In the genomic region with DNA sequence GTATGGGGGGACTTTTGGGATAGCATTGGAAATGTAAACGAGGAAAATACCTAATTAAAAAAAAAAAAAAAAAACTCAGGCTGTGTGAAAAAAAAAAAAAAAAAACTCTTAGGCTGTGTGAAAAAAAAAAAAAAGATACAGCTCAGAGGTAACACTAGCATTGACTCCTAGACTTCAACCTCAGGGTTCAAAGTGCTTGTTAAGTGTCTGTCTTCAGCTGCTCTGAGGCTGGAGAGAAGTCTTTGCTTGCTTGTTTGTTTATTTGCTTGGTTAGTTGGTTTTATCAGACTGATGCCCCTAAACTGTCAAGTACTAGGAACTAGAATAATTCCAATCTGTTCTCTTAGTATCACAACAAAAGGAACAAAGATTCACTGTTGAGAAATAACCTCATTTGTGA, we compare ENCODE assay signal across 20 mouse cellular contexts.
DNase-seq lines count a peak whose midpoint lies in the region; ATAC-seq and TF ChIP-seq lines count a peak whose summit lies in the region.
"Had no signal": no experiment of that assay in that cellular context is flagged by ENCODE, and none has a peak within 500 bp of the region (broad histone marks: within the 10 kb centered on the region; RNA-seq: fewer than 3 reads in every experiment).

No protein-coding gene starts in this region.

- H3K27me3 ChIP-seq in liver, adult 2 months (ENCODE audit: control insufficient read depth, insufficient read depth, low read length) = no peaks in the 10 kb centered on the region
- no peaks in the 10 kb centered on the region for H3K27me3 ChIP-seq in liver, embryonic 12.5 days (replicated peaks)
- H3K27me3 ChIP-seq: embryonic facial prominence, embryonic 12.5 days; forebrain, embryonic 13.5 days; forebrain, embryonic 15.5 days; Patski had no signal

- H3K79me2 ChIP-seq in liver, adult 2 months (ENCODE audit: control insufficient read depth, insufficient read depth, low read length) = no peaks in the 10 kb centered on the region

- no peak overlapping the region for H3K4me3 ChIP-seq in liver, adult 2 months (ENCODE audit: insufficient read depth, low read depth, low read length)
- H3K4me3 ChIP-seq in liver, embryonic 12.5 days = no peak overlapping the region
- H3K4me3 ChIP-seq: embryonic facial prominence, embryonic 10.5 days; embryonic facial prominence, embryonic 12.5 days; forebrain, embryonic 13.5 days; forebrain, embryonic 15.5 days had no signal

- TF ChIP-seq POLR2A in liver, adult 2 months (IDR thresholded peaks at IDR 0.05; ENCODE audit: extremely low read depth, insufficient read depth, low read length) = no peak

- H3K36me3 ChIP-seq in liver, adult 2 months (ENCODE audit: control insufficient read depth, insufficient read depth, low read length) = no peaks in the 10 kb centered on the region
- no peaks in the 10 kb centered on the region for H3K36me3 ChIP-seq in liver, embryonic 12.5 days
- H3K36me3 ChIP-seq: embryonic facial prominence, embryonic 10.5 days; embryonic facial prominence, embryonic 12.5 days; forebrain, embryonic 15.5 days had no signal

- H3K9ac ChIP-seq in liver, adult 2 months (ENCODE audit: low read depth, low read length) = no peak overlapping the region
- H3K9ac ChIP-seq in liver, embryonic 12.5 days = no peak overlapping the region
- H3K9ac ChIP-seq: embryonic facial prominence, embryonic 12.5 days; forebrain, embryonic 13.5 days; forebrain, embryonic 15.5 days had no signal

- no peaks in the 10 kb centered on the region for H3K9me3 ChIP-seq in liver, embryonic 12.5 days (replicated peaks)
- H3K9me3 ChIP-seq: embryonic facial prominence, embryonic 10.5 days; embryonic facial prominence, embryonic 12.5 days; forebrain, embryonic 13.5 days; forebrain, embryonic 15.5 days had no signal

- H3K4me2 ChIP-seq in liver, embryonic 12.5 days = no peak overlapping the region
- H3K4me2 ChIP-seq: embryonic facial prominence, embryonic 12.5 days; forebrain, embryonic 13.5 days; forebrain, embryonic 15.5 days had no signal

- peak; percentile 59 for DNase-seq in kidney, adult 9 months
- no peak for DNase-seq in kidney, adult 18-20 months
- peak; percentile 5 for DNase-seq in liver, adult 2 months (ENCODE audit: extremely low read depth, low read depth, low spot score)
- DNase-seq in Muller cell, postnatal 12 days (ENCODE audit: inconsistent ontology term) = peak; percentile 8
- no peak for DNase-seq in lung, postnatal 25 days (ENCODE audit: low spot score)
- DNase-seq: adrenal gland, adult 8-10 months; adrenal gland, postnatal 14 days; adrenal gland, postnatal 36 days; cerebellum, adult 11-12 months; cerebellum, adult 2 months; cerebellum, adult 9-10 months; cerebellum, postnatal 10 days; cerebellum, postnatal 25 days had no signal

- no peak overlapping the region for H3K27ac ChIP-seq in liver, adult 2 months (replicated peaks; ENCODE audit: insufficient read depth, low read depth, low read length)
- no peak overlapping the region for H3K27ac ChIP-seq in liver, embryonic 12.5 days
- H3K27ac ChIP-seq: embryonic facial prominence, embryonic 10.5 days; embryonic facial prominence, embryonic 12.5 days; forebrain, embryonic 13.5 days; forebrain, embryonic 15.5 days had no signal

- ATAC-seq in liver, embryonic 12.5 days = no peak
- ATAC-seq: activated CD4-positive, CD25-positive, alpha-beta regulatory T cell, adult 4 months; forebrain, embryonic 13.5 days; forebrain, embryonic 15.5 days; Patski had no signal

- 50% methylated on average over 1 of the region's 1 CpGs for WGBS in liver, adult 2 months
- WGBS in liver, embryonic 12.5 days (ENCODE audit: insufficient replicate concordance) = 31% methylated on average over 1 of the region's 1 CpGs

- no peak for TF ChIP-seq CTCF in liver, adult 2 months (IDR thresholded peaks at IDR 0.05; ENCODE audit: low read depth, low read length)

- no peaks in the 10 kb centered on the region for H3K4me1 ChIP-seq in liver, adult 2 months (ENCODE audit: control insufficient read depth, insufficient read depth, low read length)
- no peaks in the 10 kb centered on the region for H3K4me1 ChIP-seq in liver, embryonic 12.5 days
- H3K4me1 ChIP-seq: embryonic facial prominence, embryonic 10.5 days; embryonic facial prominence, embryonic 12.5 days; forebrain, embryonic 13.5 days; forebrain, embryonic 15.5 days had no signal

Comparison
In these comparisons a context has a peak if more than half of its experiments do, and no peak if none do; other contexts are left out.
1. DNase-seq: peak in kidney, adult 9 months (single experiment), liver, adult 2 months (single experiment) and Muller cell, postnatal 12 days (single experiment); none in kidney, adult 18-20 months (single experiment) and lung, postnatal 25 days (single experiment).